Mouse (Mus musculus): Measurements from ENCODE around the gene Odf4.
A peak's percentile ranks its signal among the peaks of the same experiment; 100 is the strongest.

The Odf4 gene

GRCm38 (mm10) chr11:68901351-68902046 lies 25.4 kb downstream of the Odf4 start, which contains the start of gene Rpl26:
Rpl26 (plus strand) TSS chr11:68901583.
- peak; percentile 98 for DNase-seq

- peak; percentile 12 for DNase-seq
Measured at GRCm38 (mm10) chr11:68900519-68901350, 26.1 kb downstream of the Odf4 start.

GRCm38 (mm10) chr11:68899815-68900214 lies 27.1 kb downstream of the Odf4 start:
- no peak for DNase-seq

GRCm38 (mm10) chr11:68898790-68899189 lies 28.1 kb downstream of the Odf4 start:
- no peak for DNase-seq

- DNase-seq = no peak
Measured at GRCm38 (mm10) chr11:68897838-68898237, 29.0 kb downstream of the Odf4 start.

- DNase-seq = no peak
Measured at GRCm38 (mm10) chr11:68897120-68897519, 29.8 kb downstream of the Odf4 start.

GRCm38 (mm10) chr11:68896247-68896646 lies 30.6 kb downstream of the Odf4 start:
- no peak for DNase-seq

- DNase-seq = no peak
Measured at GRCm38 (mm10) chr11:68893911-68894464, 32.9 kb downstream of the Odf4 start.

GRCm38 (mm10) chr11:68892233-68892832 lies 34.5 kb downstream of the Odf4 start:
- no peak for DNase-seq

GRCm38 (mm10) chr11:68891823-68892222 lies 35.1 kb downstream of the Odf4 start:
- no peak for DNase-seq

- no peak for DNase-seq
Measured at GRCm38 (mm10) chr11:68890625-68891024, 36.3 kb downstream of the Odf4 start.

- no peak for DNase-seq
Measured at GRCm38 (mm10) chr11:68888653-68889052, 38.2 kb downstream of the Odf4 start.

GRCm38 (mm10) chr11:68888253-68888652 lies 38.6 kb downstream of the Odf4 start, which contains the start of gene Rnf222:
Rnf222 (plus strand) TSS chr11:68888553.
- no peak for DNase-seq

- DNase-seq = no peak
Measured at GRCm38 (mm10) chr11:68886091-68886490, 40.8 kb downstream of the Odf4 start.

- no peak for DNase-seq
Measured at GRCm38 (mm10) chr11:68884368-68884767, 42.5 kb downstream of the Odf4 start.

GRCm38 (mm10) chr11:68883843-68884242 lies 43.0 kb downstream of the Odf4 start:
- no peak for DNase-seq

GRCm38 (mm10) chr11:68882107-68882506 lies 44.8 kb downstream of the Odf4 start:
- no peak for DNase-seq

- no peak for DNase-seq
Measured at GRCm38 (mm10) chr11:68878811-68879210, 48.1 kb downstream of the Odf4 start.

- DNase-seq = peak; percentile 61
Measured at GRCm38 (mm10) chr11:68874841-68875240, 52.0 kb downstream of the Odf4 start.
